Mouse (Mus musculus) heart, postnatal 10 days (tissue): ENCODE results near the gene Gm20388. TPM values are rescaled to one million over a fixed set of nuclear protein-coding genes. Genes with fewer than 3 reads are reported as not detected.

Experiments
- DNase-seq, 2 experiments: peaks; one replicate each; pipeline ENCODE4 v3.0.0; 2021
- intact Hi-C: fragments of 180-260 bp; cut with DNase I; formaldehyde crosslinking; loops from one replicate; pipeline ENCODE4 v1.15.1; 2025
- total RNA-seq, 2 experiments: library from RNA; stranded (reverse); gene quantifications; 2 replicates each; pipeline ENCODE4 v1.2.3; 2021

The Gm20388 gene
- total RNA-seq, 2 experiments from 2014 or later: 2.0 to 2.2 TPM

GRCm38 (mm10) chr8:124316466-124317136 is 4406.0 kb downstream of the Gm20388 start:
- intact Hi-C loops: loop anchor here (5.0 kb wide), 2 partner anchors 34 to 134 kb away; no protein-coding TSS in a partner anchor
- peak; percentile 92 to 93 for DNase-seq

GRCm38 (mm10) chr8:124317191-124317682 is 4406.6 kb downstream of the Gm20388 start:
- DNase-seq: peak; percentile 58 to 61
- intact Hi-C loops: loop anchor here (5.0 kb wide), 2 partner anchors 35 to 135 kb away; no protein-coding TSS in a partner anchor

GRCm38 (mm10) chr8:124317821-124318220 is 4407.2 kb downstream of the Gm20388 start:
- DNase-seq: peak in 1 of 2 experiments; percentile 17
- intact Hi-C loops: loop anchor here (5.0 kb wide), 2 partner anchors 36 to 136 kb away; no protein-coding TSS in a partner anchor

GRCm38 (mm10) chr8:124318612-124319315 is 4408.1 kb downstream of the Gm20388 start:
- intact Hi-C loops: loop anchor here (5.0 kb wide), 2 partner anchors 36 to 136 kb away; no protein-coding TSS in a partner anchor
- peak; percentile 77 to 82 for DNase-seq

GRCm38 (mm10) chr8:124319316-124319652 is 4408.6 kb downstream of the Gm20388 start:
- no peak for DNase-seq
- intact Hi-C loops: loop anchor here (5.0 kb wide), 2 partner anchors 37 to 137 kb away; no protein-coding TSS in a partner anchor

GRCm38 (mm10) chr8:124321227-124321840 is 4410.7 kb downstream of the Gm20388 start:
- no peak for DNase-seq
- intact Hi-C loops: no loop called here

- peak; percentile 54 to 66 for DNase-seq
- intact Hi-C loops: no loop called here
These were observed 4412.7 kb downstream of the Gm20388 start for GRCm38 (mm10) chr8:124323356-124323755.

- no peak for DNase-seq
These were observed 4417.6 kb downstream of the Gm20388 start for GRCm38 (mm10) chr8:124328259-124328658.

GRCm38 (mm10) chr8:124329690-124330089 is 4419.0 kb downstream of the Gm20388 start:
- DNase-seq: no peak
- intact Hi-C loops: no loop called here

More at GRCm38 (mm10) chr8:124328259-124328658, 4417.6 kb downstream of the Gm20388 start:
- intact Hi-C loops: no loop called here

GRCm38 (mm10) chr8:124330433-124330832 is 4419.8 kb downstream of the Gm20388 start:
- DNase-seq: peak; percentile 38 to 49
- intact Hi-C loops: no loop called here

GRCm38 (mm10) chr8:124331094-124331493 is 4420.5 kb downstream of the Gm20388 start:
- intact Hi-C loops: no loop called here

GRCm38 (mm10) chr8:124331706-124332105 is 4421.1 kb downstream of the Gm20388 start:
- intact Hi-C loops: no loop called here
- no peak for DNase-seq

More at GRCm38 (mm10) chr8:124331094-124331493, 4420.5 kb downstream of the Gm20388 start:
- no peak for DNase-seq

- intact Hi-C loops: no loop called here
These were observed 4425.7 kb downstream of the Gm20388 start for GRCm38 (mm10) chr8:124336302-124336701.

GRCm38 (mm10) chr8:124339742-124340141 is 4429.1 kb downstream of the Gm20388 start:
- DNase-seq: no peak
- intact Hi-C loops: loop anchor here (10.0 kb wide), 1 partner anchor 545 kb away; no protein-coding TSS in a partner anchor

More at GRCm38 (mm10) chr8:124336302-124336701, 4425.7 kb downstream of the Gm20388 start:
- DNase-seq: no peak

GRCm38 (mm10) chr8:124340360-124341068 is 4429.9 kb downstream of the Gm20388 start:
- DNase-seq: no peak
- intact Hi-C loops: loop anchor here (10.0 kb wide), 1 partner anchor 546 kb away; no protein-coding TSS in a partner anchor

GRCm38 (mm10) chr8:124343151-124343550 is 4432.5 kb downstream of the Gm20388 start:
- intact Hi-C loops: loop anchor here (10.0 kb wide), 1 partner anchor 548 kb away; no protein-coding TSS in a partner anchor
- no peak for DNase-seq

- DNase-seq: no peak
- intact Hi-C loops: loop anchor here (10.0 kb wide), 1 partner anchor 549 kb away; no protein-coding TSS in a partner anchor
These were observed 4433.4 kb downstream of the Gm20388 start for GRCm38 (mm10) chr8:124343991-124344390.

- intact Hi-C loops: loop anchor here (5.0 to 10.0 kb wide), 3 partner anchors 58 to 550 kb away; no protein-coding TSS in a partner anchor
- no peak for DNase-seq
These were observed 4434.5 kb downstream of the Gm20388 start for GRCm38 (mm10) chr8:124345098-124345497.

- intact Hi-C loops: loop anchor here (2.0 to 10.0 kb wide), 4 partner anchors 60 to 552 kb away; partner anchors contain the start of gene Galnt2
- peak; percentile 59 to 83 for DNase-seq
These were observed 4436.3 kb downstream of the Gm20388 start for GRCm38 (mm10) chr8:124346852-124347523.
